Mouse (Mus musculus) cerebellum, adult 2 months (tissue): ENCODE measurements around the gene Nhlrc4.

Experiments used
- CTCF ChIP-seq: fragments of 200-500 bp; IDR thresholded peaks from 2 replicates; pipeline ENCODE4 v1.5.1; 2011; ENCODE audit warnings: low read depth, mild to moderate bottlenecking, control low read depth, low read length, moderate library complexity, borderline replicate concordance; ENCODE audit not compliant: insufficient read depth
- POLR2A ChIP-seq: fragments of 200-500 bp; IDR thresholded peaks from 2 replicates; pipeline ENCODE4 v1.6.1; 2011; ENCODE audit warnings: low read length, control low read depth, borderline replicate concordance; ENCODE audit not compliant: insufficient read depth

DNA sequence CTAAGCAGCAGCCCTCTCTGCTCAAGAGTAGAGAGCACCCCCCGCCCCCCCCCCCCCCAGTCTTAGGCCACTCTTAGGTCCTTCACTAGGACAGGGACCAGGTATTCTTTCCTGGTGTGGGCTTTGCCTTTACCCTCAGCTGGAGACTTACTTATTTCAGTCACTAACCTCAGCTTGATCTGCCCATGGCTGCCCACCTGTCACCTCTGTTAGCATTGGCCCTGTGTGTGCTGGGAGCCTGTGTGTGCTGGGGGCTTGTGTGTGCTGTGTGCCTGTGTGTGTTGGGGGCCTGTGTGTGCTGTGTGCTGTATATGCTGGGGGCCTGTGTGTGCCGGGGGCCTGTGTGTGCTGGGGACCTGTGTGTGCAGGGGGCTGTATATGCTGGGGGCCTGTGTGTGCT, 9.9 kb upstream of the Nhlrc4 start:
- TF ChIP-seq CTCF: no peak
- TF ChIP-seq POLR2A: no peak
